Mouse (Mus musculus) liver, embryonic 14.5 days (tissue): ENCODE results near the gene Stxbp5.

Experiments used
- CTCF ChIP-seq: IDR thresholded peaks from 2 replicates; pipeline ENCODE4 v1.5.1; 2016; ENCODE audit warnings: antibody characterized with exemption, low read depth, control low read depth
- EP300 ChIP-seq: IDR thresholded peaks from 2 replicates; pipeline ENCODE4 v1.6.1; 2016; ENCODE audit warnings: antibody characterized with exemption, low read depth

DNA sequence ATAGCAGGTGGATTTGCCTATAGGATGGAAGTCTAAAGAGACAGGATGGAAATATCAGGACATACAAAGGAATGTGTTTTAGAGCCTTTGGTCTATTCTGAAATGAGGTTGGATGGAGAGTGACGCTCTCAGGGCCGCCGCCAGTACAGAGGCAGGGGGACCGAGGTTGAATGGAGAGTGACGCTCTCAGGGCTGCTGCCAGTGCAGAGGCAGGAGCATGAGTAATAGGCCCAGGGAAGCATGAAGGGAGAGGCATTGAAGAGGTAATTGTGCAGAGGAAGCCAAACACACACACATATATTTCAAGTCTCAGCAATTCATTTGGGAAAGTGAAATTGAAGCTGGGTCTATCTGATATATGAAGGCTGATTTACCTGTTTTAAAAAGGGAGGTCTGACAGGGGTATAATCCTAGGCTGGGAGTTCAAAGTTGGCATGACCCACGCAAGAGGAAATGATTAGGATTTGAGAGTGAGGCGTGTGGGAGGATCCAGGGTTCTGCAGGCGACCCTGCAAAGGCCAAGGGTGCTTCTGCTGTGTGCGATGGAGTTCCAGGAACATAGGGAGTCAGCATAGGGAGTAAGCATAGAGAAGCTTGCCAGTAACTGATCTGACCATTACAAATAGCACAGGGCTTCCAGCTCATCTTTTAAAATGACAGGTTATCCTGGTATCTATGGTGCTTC lies 168.7 kb downstream of the Stxbp5 start:
- TF ChIP-seq CTCF (no peak), EP300 (no peak)
